Mouse (Mus musculus) c-Kit-positive CD71-positive TER-119-positive erythroid progenitor cells, embryonic 14.5 days (primary cell): Measurements from ENCODE around the gene Ms4a7.
"Not testable (repeated sequence)": the region's sequence is repeated elsewhere in the genome, so short reads cannot be mapped to it uniquely, and the experiment has no call there.

Source experiments
- DNase-seq: peaks from one replicate; pipeline ENCODE4 v3.0.0-alpha.2; 2013; ENCODE audit warnings: low spot score

Ms4a7 gene

GRCm38 (mm10) chr19:11335932-11336331, at the start of gene Ms4a7:
Gene Ms4a7 (minus strand): TSS chr19:11336146.
- no peak for DNase-seq

- no peak for DNase-seq
Observed at GRCm38 (mm10) chr19:11376399-11376798, 40.5 kb upstream of the Ms4a7 start.

- DNase-seq, result no peak
Observed at GRCm38 (mm10) chr19:11375273-11375672, 39.3 kb upstream of the Ms4a7 start, which contains the start of gene Ms4a4a. Gene Ms4a4a (plus strand): TSS chr19:11375523.

GRCm38 (mm10) chr19:11371181-11371580, 35.2 kb upstream of the Ms4a7 start:
- no peak for DNase-seq

GRCm38 (mm10) chr19:11368310-11368709, 32.4 kb upstream of the Ms4a7 start:
- DNase-seq, result no peak

- DNase-seq, result no peak
Observed at GRCm38 (mm10) chr19:11362002-11362401, 26.1 kb upstream of the Ms4a7 start.

GRCm38 (mm10) chr19:11360106-11360505, 24.2 kb upstream of the Ms4a7 start:
- DNase-seq, result no peak

GRCm38 (mm10) chr19:11355730-11356129, 19.8 kb upstream of the Ms4a7 start:
- no peak for DNase-seq

GRCm38 (mm10) chr19:11351878-11352277, 15.9 kb upstream of the Ms4a7 start:
- DNase-seq, result no peak

GRCm38 (mm10) chr19:11349698-11350481, 13.9 kb upstream of the Ms4a7 start:
- DNase-seq, result no peak

GRCm38 (mm10) chr19:11343992-11344391, 8.0 kb upstream of the Ms4a7 start:
- DNase-seq, result no peak

GRCm38 (mm10) chr19:11343147-11343546, 7.2 kb upstream of the Ms4a7 start:
- DNase-seq, result no peak

GRCm38 (mm10) chr19:11321123-11321522, 14.8 kb downstream of the Ms4a7 start:
- no peak for DNase-seq

GRCm38 (mm10) chr19:11316786-11317185, 19.2 kb downstream of the Ms4a7 start:
- no peak for DNase-seq

GRCm38 (mm10) chr19:11314354-11314753, 21.6 kb downstream of the Ms4a7 start, which contains the start of gene Ms4a14:
Gene Ms4a14 (minus strand): TSS chr19:11314454.
- no peak for DNase-seq

- no peak for DNase-seq
Observed at GRCm38 (mm10) chr19:11308888-11309287, 27.1 kb downstream of the Ms4a7 start.

GRCm38 (mm10) chr19:11299529-11299928, 36.4 kb downstream of the Ms4a7 start:
- not testable (repeated sequence) for DNase-seq

- no peak for DNase-seq
Observed at GRCm38 (mm10) chr19:11298939-11299338, 37.0 kb downstream of the Ms4a7 start.

- not testable (repeated sequence) for DNase-seq
Observed at GRCm38 (mm10) chr19:11293616-11294015, 42.3 kb downstream of the Ms4a7 start.

GRCm38 (mm10) chr19:11292990-11293389, 43.0 kb downstream of the Ms4a7 start:
- no peak for DNase-seq

GRCm38 (mm10) chr19:11283773-11284172, 52.2 kb downstream of the Ms4a7 start, which contains the start of gene Ms4a5:
Gene Ms4a5 (minus strand): TSS chr19:11283873.
- DNase-seq, result no peak

GRCm38 (mm10) chr19:11280223-11280622, 55.7 kb downstream of the Ms4a7 start:
- DNase-seq, result no peak

GRCm38 (mm10) chr19:11276431-11276830, 59.5 kb downstream of the Ms4a7 start:
- no peak for DNase-seq
